Mouse (Mus musculus): ENCODE results near the gene Ipo5.
A peak's percentile ranks its signal among the peaks of the same experiment; 100 is the strongest.

The Ipo5 gene

GRCm38 (mm10) chr14:120925731-120926585, 14.9 kb downstream of the Ipo5 start:
- DNase-seq, result no peak

- DNase-seq, result no peak
These were observed 20.2 kb downstream of the Ipo5 start for GRCm38 (mm10) chr14:120931236-120931635.

- DNase-seq, result no peak
These were observed 22.6 kb downstream of the Ipo5 start for GRCm38 (mm10) chr14:120933624-120934023.

- DNase-seq, result no peak
These were observed 26.1 kb downstream of the Ipo5 start for GRCm38 (mm10) chr14:120937102-120937501.

GRCm38 (mm10) chr14:120942803-120943202, 31.8 kb downstream of the Ipo5 start:
- no peak for DNase-seq

GRCm38 (mm10) chr14:120945146-120945545, 34.1 kb downstream of the Ipo5 start:
- DNase-seq, result no peak

GRCm38 (mm10) chr14:120947104-120947503, 36.1 kb downstream of the Ipo5 start:
- DNase-seq, result peak; percentile 17

- DNase-seq, result no peak
These were observed 38.0 kb downstream of the Ipo5 start for GRCm38 (mm10) chr14:120949002-120949401.

- no peak for DNase-seq
These were observed 39.0 kb downstream of the Ipo5 start for GRCm38 (mm10) chr14:120950068-120950467.

GRCm38 (mm10) chr14:120952434-120952833, 41.4 kb downstream of the Ipo5 start:
- DNase-seq, result no peak

GRCm38 (mm10) chr14:120960551-120960950, 49.5 kb downstream of the Ipo5 start:
- DNase-seq, result no peak

- no peak for DNase-seq
These were observed 50.0 kb downstream of the Ipo5 start for GRCm38 (mm10) chr14:120960991-120961390.

- no peak for DNase-seq
These were observed 56.0 kb downstream of the Ipo5 start for GRCm38 (mm10) chr14:120967072-120967471.

GRCm38 (mm10) chr14:120968723-120969122, 57.7 kb downstream of the Ipo5 start:
- no peak for DNase-seq

GRCm38 (mm10) chr14:120969673-120970072, 58.6 kb downstream of the Ipo5 start:
- no peak for DNase-seq

- DNase-seq, result peak; percentile 29
These were observed 59.6 kb downstream of the Ipo5 start for GRCm38 (mm10) chr14:120970637-120971036.

- no peak for DNase-seq
These were observed 60.3 kb downstream of the Ipo5 start for GRCm38 (mm10) chr14:120971313-120971712.

- peak; percentile 57 for DNase-seq
These were observed 68.5 kb downstream of the Ipo5 start for GRCm38 (mm10) chr14:120979559-120979958.

GRCm38 (mm10) chr14:120989126-120989525, 78.1 kb downstream of the Ipo5 start:
- no peak for DNase-seq
